ENCODE assay signal across 12 mouse cellular contexts in genomic region chr1:181231821-181232220, GRCm38 (mm10). TPM values are rescaled to one million over a fixed set of nuclear protein-coding genes. Genes with fewer than 3 reads are reported as not detected.
DNase-seq lines count a peak whose midpoint lies in the region; ATAC-seq and TF ChIP-seq lines count a peak whose summit lies in the region.
"Had no signal": no experiment of that assay in that cellular context is flagged by ENCODE, and none has a peak within 500 bp of the region (broad histone marks: within the 10 kb centered on the region; RNA-seq: fewer than 3 reads in every experiment).

No protein-coding gene starts in this region.

- H3K36me3 ChIP-seq in heart, postnatal 0 days (replicated peaks; ENCODE audit: control insufficient read depth, insufficient read depth, low read length): no peaks in the 10 kb centered on the region
- H3K36me3 ChIP-seq in megakaryocyte, embryonic 14.5 days (replicated peaks; ENCODE audit: low read length): peaks cover 15% of the 10 kb centered on the region
- H3K36me3 ChIP-seq in stomach, embryonic 15.5 days: no peaks in the 10 kb centered on the region

- H3K27ac ChIP-seq in heart, postnatal 0 days (ENCODE audit: low read depth): peak overlapping the region; percentile 53; the same call in 1 of the 2 replicates
- peak overlapping the region; percentile 83 for H3K27ac ChIP-seq in brown adipose tissue, adult 24 weeks (replicated peaks; ENCODE audit: low read depth, low read length)
- 0 out of 2 replicates have a peak overlapping the region, but pooled peaks have one; percentile 61 for H3K27ac ChIP-seq in stomach, embryonic 15.5 days

- no peaks in the 10 kb centered on the region for H3K9me3 ChIP-seq in heart, postnatal 0 days (replicated peaks; ENCODE audit: control insufficient read depth, low read length)
- H3K9me3 ChIP-seq in megakaryocyte, embryonic 14.5 days: no peaks in the 10 kb centered on the region
- H3K9me3 ChIP-seq in stomach, embryonic 15.5 days: no peaks in the 10 kb centered on the region

- peaks cover 15% of the 10 kb centered on the region for H3K4me1 ChIP-seq in heart, postnatal 0 days (ENCODE audit: control insufficient read depth, insufficient read depth)
- H3K4me1 ChIP-seq in megakaryocyte, embryonic 14.5 days: peaks cover 81% of the 10 kb centered on the region
- H3K4me1 ChIP-seq in brown adipose tissue, adult 24 weeks (ENCODE audit: control insufficient read depth, insufficient read depth, insufficient read length, low read length): peaks cover 12% of the 10 kb centered on the region
- peaks cover 14% of the 10 kb centered on the region for H3K4me1 ChIP-seq in stomach, embryonic 15.5 days

- no peaks in the 10 kb centered on the region for H3K27me3 ChIP-seq in heart, postnatal 0 days (ENCODE audit: control insufficient read depth, insufficient read depth, low read length)
- H3K27me3 ChIP-seq in megakaryocyte, embryonic 14.5 days (replicated peaks): no peaks in the 10 kb centered on the region
- H3K27me3 ChIP-seq in stomach, embryonic 15.5 days (replicated peaks): no peaks in the 10 kb centered on the region
- H3K27me3 ChIP-seq: Patski had no signal

- 87% methylated on average over 9 of the region's 9 CpGs for WGBS in heart, postnatal 0 days
- 81% methylated on average over 9 of the region's 9 CpGs for WGBS in stomach, embryonic 15.5 days

- TF ChIP-seq CTCF in heart, postnatal 0 days (IDR thresholded peaks at IDR 0.05; ENCODE audit: low read depth): no peak

- no peak overlapping the region for H3K4me3 ChIP-seq in heart, postnatal 0 days (ENCODE audit: low read depth, low read length)
- H3K4me3 ChIP-seq in megakaryocyte, embryonic 14.5 days (replicated peaks): peak overlapping the region; percentile 80
- no peak overlapping the region for H3K4me3 ChIP-seq in brown adipose tissue, adult 24 weeks (ENCODE audit: insufficient read depth, low read depth, low read length)
- H3K4me3 ChIP-seq in stomach, embryonic 15.5 days (replicated peaks): no peak overlapping the region

- no peak overlapping the region for H3K4me2 ChIP-seq in heart, postnatal 0 days (ENCODE audit: low read depth, low read length)
- no peak overlapping the region for H3K4me2 ChIP-seq in stomach, embryonic 15.5 days

- no peak for ATAC-seq in heart, postnatal 0 days (ENCODE audit: insufficient read depth, low read depth)
- no peak for ATAC-seq in megakaryocyte, adult 5-6 weeks (ENCODE audit: poor library complexity, severe bottlenecking)
- ATAC-seq in stomach, embryonic 15.5 days (ENCODE audit: insufficient read depth, low FRiP score, low read depth): no peak

- DNase-seq in heart, postnatal 0 days (ENCODE audit: low spot score): no peak
- DNase-seq in heart, postnatal 36 days: no peak
- DNase-seq in layer of hippocampus, adult 8-10 months (ENCODE audit: low spot score in 2 of 2): no peak
- DNase-seq in c-Kit-positive CD71-positive TER-119-positive erythroid progenitor cells, embryonic 14.5 days (ENCODE audit: low spot score): no peak
- DNase-seq: cerebellum, adult 11-12 months; left cerebral cortex, postnatal 4 days; retina, postnatal 1 day had no signal

- H3K9ac ChIP-seq in heart, postnatal 0 days (replicated peaks; ENCODE audit: low read depth, low read length): no peak overlapping the region
- no peak overlapping the region for H3K9ac ChIP-seq in stomach, embryonic 15.5 days

- intact Hi-C loops in heart, postnatal 36 days (cut with DNase I): loop anchor here (2.0 kb wide), 1 partner anchor 87 kb away; the partner anchor contains the start of genes Cnih4 and Nvl

- TF ChIP-seq EP300 in heart, postnatal 0 days (IDR thresholded peaks at IDR 0.05; ENCODE audit: low read depth): no peak

RNA-seq across cellular contexts. Expression of gene Wdr26, which starts 20.0 kb away (rescaled TPM):
- 37.4 and 46.2 TPM in 2 replicates for total RNA-seq in heart, postnatal 0 days (2014; rRNA removed; ENCODE audit: low replicate concordance)
- polyA plus RNA-seq in heart, postnatal 0 days (2015; fragmentation: Nextera tagmentation; extraction: Ambion mirVana): 34.8 and 38.6 TPM in 2 replicates
- total RNA-seq in heart, postnatal 36 days (2021): 100 to 1,000 TPM; 110 to 115 TPM
- polyA plus RNA-seq in megakaryocyte, embryonic 14.5 days (2012; ENCODE audit: insufficient read depth, low replicate concordance): 11.4 and 14.3 TPM in 2 replicates
- 257 and 258 TPM in 2 replicates for total RNA-seq in megakaryocyte, adult 5-6 weeks (2015)
- 235 and 244 TPM in 2 replicates for total RNA-seq in megakaryocyte, adult 5-6 weeks (2017)
- polyA plus RNA-seq in brown adipose tissue, adult 24 weeks (2012; ENCODE audit: insufficient read depth, insufficient read length, missing spikeins): 49.7 and 55.5 TPM in 2 replicates
- polyA plus RNA-seq in stomach, embryonic 15.5 days (2015; fragmentation: Nextera tagmentation; extraction: Ambion mirVana): 32.6 and 33.3 TPM in 2 replicates
- 100 to 1,000 TPM; 109 to 123 (median 113) TPM for total RNA-seq in layer of hippocampus, adult 8-10 months (2022)
